Mouse (Mus musculus) adrenal gland, adult 2 months (tissue): Measurements from ENCODE around the gene Cdc25a. TPM values are rescaled to one million over a fixed set of nuclear protein-coding genes. Genes with fewer than 3 reads are reported as not detected.

Experiments used
- DNase-seq: peaks from one replicate; pipeline ENCODE4 v3.0.0; 2021
- microRNA-seq, 2 experiments: library from miRNA; unstranded; fragments of <30 nt; microRNA quantifications; one replicate each; pipeline ENCODE4 v1.2.0; 2021
- polyA plus RNA-seq: library from polyadenylated mRNA; depleted of rRNA; stranded (reverse); fragments of >200 nt; gene quantifications from 2 replicates; pipeline ENCODE4 v1.2.3, GENCODE M21; 2012; rRNA removed
- total RNA-seq, 2 experiments: library from RNA; stranded (reverse); gene quantifications; 2 replicates each; pipeline ENCODE4 v1.2.3; 2021

The Cdc25a gene
- total and polyA plus RNA-seq, 3 experiments: 4.3 to 13.3 (median 11.4) TPM

- peak; percentile 56 for DNase-seq
Observed at GRCm38 (mm10) chr9:109932756-109933375, 57.5 kb downstream of the Cdc25a start.

GRCm38 (mm10) chr9:109939401-109939800 lies 64.0 kb downstream of the Cdc25a start:
- no peak for DNase-seq

GRCm38 (mm10) chr9:109942796-109943195 lies 67.4 kb downstream of the Cdc25a start:
- DNase-seq: no peak

Small RNAs within 50 kb of the gene (microRNA-seq; reads per million reads assigned to microRNA genes)
- gene Mir7089: 0 reads per million in 2 experiments

Other genes starting within 250 kb of the Cdc25a start
- gene Fbxw24, start 249.5 kb upstream of the Cdc25a start, total RNA-seq: not detected
- gene Fbxw24, start 249.5 kb upstream of the Cdc25a start, polyA plus RNA-seq: not detected in 2 replicates
- not detected for gene Fbxw25, start 210.9 kb upstream of the Cdc25a start, total RNA-seq
- gene Fbxw25, start 210.9 kb upstream of the Cdc25a start, polyA plus RNA-seq: not detected in 2 replicates
- gene Fbxw18, start 172.9 kb upstream of the Cdc25a start, total RNA-seq: not detected
- not detected in 2 replicates for gene Fbxw18, start 172.9 kb upstream of the Cdc25a start, polyA plus RNA-seq
- gene Fbxw26, start 129.5 kb upstream of the Cdc25a start, total RNA-seq: not detected
- gene Fbxw26, start 129.5 kb upstream of the Cdc25a start, polyA plus RNA-seq: not detected in 2 replicates
- gene Fbxw27, start 84.9 kb upstream of the Cdc25a start, total RNA-seq: not detected
- gene Fbxw27, start 84.9 kb upstream of the Cdc25a start, polyA plus RNA-seq: not detected in 2 replicates
- 10 to 100 TPM; 15.2 to 33.6 TPM for gene Spink8, start 63.3 kb upstream of the Cdc25a start, total RNA-seq
- gene Spink8, start 63.3 kb upstream of the Cdc25a start, polyA plus RNA-seq: not detected in 2 replicates
- gene Nme6, start 42.8 kb upstream of the Cdc25a start, total RNA-seq: 10 to 100 TPM; 19.0 to 20.7 TPM
- 9.3 and 10.9 TPM in 2 replicates for gene Nme6, start 42.8 kb upstream of the Cdc25a start, polyA plus RNA-seq
- under 1 TPM; 0.52 to 0.69 TPM for gene Camp, start 26.0 kb upstream of the Cdc25a start, total RNA-seq
- gene Camp, start 26.0 kb upstream of the Cdc25a start, polyA plus RNA-seq: 0.71 TPM in 1 of 2 replicates, not detected in the other
- 10 to 100 TPM; 81.6 to 82.5 TPM for gene Map4, start 55.9 kb downstream of the Cdc25a start, total RNA-seq
- gene Map4, start 55.9 kb downstream of the Cdc25a start, polyA plus RNA-seq: 219 and 223 TPM in 2 replicates
- 10 to 100 TPM; 46.1 to 58.3 TPM for gene Smarcc1, start 242.1 kb downstream of the Cdc25a start, total RNA-seq
- gene Smarcc1, start 242.1 kb downstream of the Cdc25a start, polyA plus RNA-seq: 20.8 and 26.4 TPM in 2 replicates
- gene Dhx30, start 242.3 kb downstream of the Cdc25a start, total RNA-seq: 100 to 1,000 TPM in 1 of 2 experiments, 10 to 100 TPM in 1; 92.7 to 102 TPM
- 52.9 and 68.1 TPM in 2 replicates for gene Dhx30, start 242.3 kb downstream of the Cdc25a start, polyA plus RNA-seq